Mouse (Mus musculus) forebrain, embryonic 14.5 days (tissue): ENCODE measurements around the gene Olfr1222. TPM values are rescaled to one million over a fixed set of nuclear protein-coding genes. Genes with fewer than 3 reads are reported as not detected.
"Not testable (repeated sequence)": the region's sequence is repeated elsewhere in the genome, so short reads cannot be mapped to it uniquely, and the experiment has no call there.

Experiments used
- ATAC-seq: fragments of 200-750 bp; cut with Nextera tagmentation; 2 replicates; pipeline ENCODE4 v1.8.0; 2017; ENCODE audit warnings: mild to moderate bottlenecking, moderate library complexity
- DNase-seq: peaks from one replicate; pipeline ENCODE4 v3.0.0-alpha.2; 2015; ENCODE audit warnings: low spot score
- H3K27ac ChIP-seq: fragments of 300-500 bp; sonication (generic); 2 replicates; pipeline ENCODE4 v1.5.1; 2014; ENCODE audit warnings: low read depth, mild to moderate bottlenecking, control low read depth, low read length, moderate library complexity
- H3K27me3 ChIP-seq: fragments of 300-500 bp; sonication (generic); replicated peaks from 2 replicates; pipeline ENCODE4 v1.6.1; 2014; ENCODE audit warnings: low read length, control low read depth, mixed read lengths; ENCODE audit not compliant: control insufficient read depth, insufficient read depth
- H3K36me3 ChIP-seq: fragments of 300-500 bp; sonication (generic); 2 replicates; pipeline ENCODE4 v1.6.1; 2014; ENCODE audit warnings: low read length, control low read depth; ENCODE audit not compliant: control insufficient read depth, insufficient read depth
- H3K4me1 ChIP-seq: fragments of 300-500 bp; sonication (generic); 2 replicates; pipeline ENCODE4 v1.6.1; 2014; ENCODE audit warnings: antibody characterized with exemption, low read length, control low read depth; ENCODE audit not compliant: control insufficient read depth, insufficient read depth
- H3K4me2 ChIP-seq: fragments of 300-500 bp; sonication (generic); 2 replicates; pipeline ENCODE4 v1.6.1; 2014; ENCODE audit warnings: mild to moderate bottlenecking, control low read depth, low read length
- H3K4me3 ChIP-seq: fragments of 300-500 bp; sonication (generic); 2 replicates; pipeline ENCODE4 v1.5.1; 2014; ENCODE audit warnings: low read depth, low read length, control low read depth
- H3K9ac ChIP-seq: fragments of 300-500 bp; sonication (generic); 2 replicates; pipeline ENCODE4 v1.6.1; 2014; ENCODE audit warnings: mild to moderate bottlenecking, low read length, control low read depth, moderate library complexity
- H3K9me3 ChIP-seq: fragments of 300-500 bp; sonication (generic); replicated peaks from 2 replicates; pipeline ENCODE4 v1.6.1; 2016; ENCODE audit warnings: low read length, control low read depth, mixed read lengths; ENCODE audit not compliant: control insufficient read depth
- whole genome bisulfite sequencing: fragments of 180-500 bp; shearing (Covaris S2); extraction: QIAGEN DNeasy Blood & Tissue Kit; methylation state at CpG from one replicate; pipeline ENCODE4 v1.1.7; 2014; 5-methylcytosine and 5-hydroxymethylcytosine counted together
- polyA plus RNA-seq: library from polyadenylated mRNA; unstranded; fragments of >200 nt; fragmentation: Nextera tagmentation; extraction: Ambion mirVana; gene quantifications from 2 replicates; pipeline ENCODE4 v1.2.1, GENCODE M21; 2014

Gene Olfr1222
- polyA plus RNA-seq = not detected in 2 replicates

GRCm38 (mm10) chr2:89132954-89133353, at the start of gene Olfr1222:
Gene Olfr1222, minus strand, starts transcription at chr2:89133054.
- ATAC-seq = no peak
- no peak within 1 kb of the TSS for H3K4me3 ChIP-seq

GRCm38 (mm10) chr2:89174569-89174968, 41.7 kb upstream of the Olfr1222 start, which contains the start of gene Olfr1225:
Gene Olfr1225, minus strand, starts transcription at chr2:89174669.
- 86% methylated on average over 1 of the region's 1 CpGs for WGBS
- H3K36me3 ChIP-seq = no peaks in the 10 kb centered on the region
- H3K9ac ChIP-seq = no peak within 1 kb of the TSS
- H3K27me3 ChIP-seq = no peaks in the 10 kb centered on the region
- H3K4me3 ChIP-seq = no peak within 1 kb of the TSS
- no peak within 1 kb of the TSS for H3K27ac ChIP-seq
- ATAC-seq = no peak
- no peaks in the 10 kb centered on the region for H3K4me1 ChIP-seq
- H3K4me2 ChIP-seq = no peak within 1 kb of the TSS
- no peaks in the 10 kb centered on the region for H3K9me3 ChIP-seq
- no peak for DNase-seq

More at GRCm38 (mm10) chr2:89132954-89133353, at the start of gene Olfr1222:
- H3K9ac ChIP-seq = no peak within 1 kb of the TSS
- no peak within 1 kb of the TSS for H3K4me2 ChIP-seq
- no peaks in the 10 kb centered on the region for H3K36me3 ChIP-seq
- H3K4me1 ChIP-seq = no peaks in the 10 kb centered on the region
- H3K27me3 ChIP-seq = no peaks in the 10 kb centered on the region
- 80% methylated on average over 3 of the region's 3 CpGs for WGBS
- no peaks in the 10 kb centered on the region for H3K9me3 ChIP-seq
- DNase-seq = no peak
- no peak within 1 kb of the TSS for H3K27ac ChIP-seq

DNA sequence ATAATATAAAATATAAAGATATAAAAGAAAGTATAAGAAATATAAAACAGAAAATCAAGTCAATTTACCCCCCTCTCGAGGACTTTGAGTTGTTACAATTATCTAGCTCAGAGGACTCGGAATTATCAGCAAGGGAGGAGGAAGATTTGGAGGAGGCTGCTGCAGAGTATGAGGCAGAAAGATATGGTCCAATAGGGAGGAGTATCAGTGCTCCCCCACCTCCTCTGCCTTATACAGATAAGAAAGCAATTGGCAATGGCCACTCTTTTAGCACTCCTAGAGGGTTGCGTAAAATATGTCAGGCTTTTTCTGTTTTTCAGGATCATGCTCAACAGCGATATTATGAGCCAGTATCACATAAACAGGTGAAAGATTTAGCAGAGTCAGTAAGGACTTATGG, 31.9 kb upstream of the Olfr1222 start:
- not testable (repeated sequence) for H3K4me3 ChIP-seq, H3K27ac ChIP-seq, H3K4me2 ChIP-seq, ATAC-seq, H3K9ac ChIP-seq, H3K36me3 ChIP-seq, DNase-seq, H3K27me3 ChIP-seq, H3K4me1 ChIP-seq, H3K9me3 ChIP-seq
- WGBS = 92% methylated on average over 4 of the region's 4 CpGs

DNA sequence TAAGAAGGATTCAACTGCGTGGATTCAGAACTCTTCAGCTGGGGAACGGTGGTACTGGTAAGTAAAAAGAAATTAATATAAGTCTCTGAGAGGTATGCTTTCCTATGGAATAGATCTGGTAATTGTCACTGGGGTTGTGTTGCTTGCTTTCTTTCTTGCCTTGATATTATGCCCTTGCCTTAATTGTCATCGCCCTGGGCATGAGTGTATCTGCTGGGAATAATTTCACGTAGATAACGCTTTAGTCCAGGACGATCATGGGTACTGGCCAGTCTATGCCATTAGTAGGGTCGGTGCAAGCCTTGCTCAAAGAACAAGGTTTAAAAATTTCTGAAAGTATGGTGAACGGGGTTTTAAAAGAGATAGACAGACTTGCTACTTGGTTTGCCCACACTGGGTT, 31.1 kb upstream of the Olfr1222 start, which contains the start of gene Olfr1224-ps1:
TSS of gene Olfr1224-ps1 (minus strand) at position 101 of the 400 bp plus-strand sequence.
- not testable (repeated sequence) for H3K9ac ChIP-seq, H3K4me2 ChIP-seq, ATAC-seq, H3K4me3 ChIP-seq, H3K36me3 ChIP-seq, H3K4me1 ChIP-seq, H3K27me3 ChIP-seq, DNase-seq, H3K27ac ChIP-seq, H3K9me3 ChIP-seq
- 95% methylated on average over 8 of the region's 8 CpGs for WGBS

DNA sequence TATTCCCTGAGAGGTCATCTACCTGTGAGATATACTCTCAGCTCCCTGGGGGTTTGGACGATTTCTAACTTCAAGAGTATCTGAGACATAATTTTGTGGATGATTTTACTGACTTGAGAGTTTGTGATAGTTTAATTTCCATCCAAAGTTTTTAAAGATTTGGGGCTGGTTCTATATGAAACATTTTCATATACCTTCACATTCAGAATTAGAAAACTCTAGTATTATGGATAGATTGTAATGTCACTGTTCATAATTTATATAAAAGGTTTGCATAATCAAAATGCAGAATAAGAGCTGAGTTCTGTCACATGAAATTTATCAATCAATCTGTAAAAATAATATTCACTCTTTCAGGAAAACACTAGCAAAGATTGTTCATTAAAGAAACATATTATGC, 18.6 kb upstream of the Olfr1222 start, which contains the start of gene Olfr1223:
TSS of gene Olfr1223 (minus strand) at position 101 of the 400 bp plus-strand sequence.
- no peak for ATAC-seq
- no peaks in the 10 kb centered on the region for H3K36me3 ChIP-seq
- 78% methylated on average over 1 of the region's 1 CpGs for WGBS

DNA sequence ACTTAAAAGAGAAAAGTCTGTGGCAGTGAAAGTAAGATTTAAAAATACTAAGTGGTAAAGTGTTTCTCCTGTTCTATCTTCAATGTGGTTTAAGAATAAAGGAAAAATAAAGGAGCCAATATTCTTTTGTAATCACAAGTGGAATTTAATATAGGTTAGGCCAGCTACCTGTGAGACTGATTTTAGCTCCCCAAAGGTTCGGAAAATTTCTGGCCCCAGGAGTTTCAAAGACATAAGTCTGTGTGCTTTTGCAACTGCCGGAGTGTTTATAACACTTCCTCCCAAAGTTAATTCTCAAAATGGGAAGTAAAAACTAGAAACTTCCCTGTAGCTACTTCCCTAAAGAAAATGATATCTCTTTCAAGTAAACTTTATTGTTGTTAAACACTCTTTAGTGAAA, 15.7 kb downstream of the Olfr1222 start, which contains the start of gene Olfr1221:
TSS of gene Olfr1221 (minus strand) at position 101 of the 400 bp plus-strand sequence.
- Histone ChIP-seq H3K4me2 (no peak within 1 kb of the TSS), H3K9me3 (no peaks in the 10 kb centered on the region), H3K27me3 (no peaks in the 10 kb centered on the region), H3K9ac (no peak within 1 kb of the TSS), H3K36me3 (no peaks in the 10 kb centered on the region), H3K27ac (no peak within 1 kb of the TSS), H3K4me3 (no peak within 1 kb of the TSS), H3K4me1 (no peaks in the 10 kb centered on the region)
- ATAC-seq (no peak), DNase-seq (no peak)
- 87% methylated on average over 2 of the region's 2 CpGs for WGBS

More for the DNA sequence above, 18.6 kb upstream of the Olfr1222 start, which contains the start of gene Olfr1223:
- DNase-seq = no peak
- no peaks in the 10 kb centered on the region for H3K27me3 ChIP-seq
- no peak within 1 kb of the TSS for H3K4me2 ChIP-seq
- H3K27ac ChIP-seq = no peak within 1 kb of the TSS
- H3K9me3 ChIP-seq = no peaks in the 10 kb centered on the region
- no peaks in the 10 kb centered on the region for H3K4me1 ChIP-seq
- no peak within 1 kb of the TSS for H3K4me3 ChIP-seq
- no peak within 1 kb of the TSS for H3K9ac ChIP-seq

GRCm38 (mm10) chr2:89106735-89107134, 26.1 kb downstream of the Olfr1222 start, which contains the start of gene Olfr1220:
Gene Olfr1220, minus strand, starts transcription at chr2:89106835.
- H3K27ac ChIP-seq = no peak within 1 kb of the TSS
- 80% methylated on average over 3 of the region's 3 CpGs for WGBS
- no peak within 1 kb of the TSS for H3K4me2 ChIP-seq
- no peaks in the 10 kb centered on the region for H3K9me3 ChIP-seq
- H3K9ac ChIP-seq = no peak within 1 kb of the TSS
- no peak within 1 kb of the TSS for H3K4me3 ChIP-seq
- no peaks in the 10 kb centered on the region for H3K27me3 ChIP-seq
- no peak for DNase-seq
- H3K4me1 ChIP-seq = no peaks in the 10 kb centered on the region
- no peaks in the 10 kb centered on the region for H3K36me3 ChIP-seq
- no peak for ATAC-seq

- no peak overlapping the region for H3K27ac ChIP-seq
- H3K4me2 ChIP-seq = no peak overlapping the region
- H3K4me1 ChIP-seq = no peaks in the 10 kb centered on the region
- DNase-seq (no peak), ATAC-seq (no peak)
- H3K36me3 ChIP-seq = no peaks in the 10 kb centered on the region
- H3K4me3 ChIP-seq = no peak overlapping the region
- H3K27me3 ChIP-seq = no peaks in the 10 kb centered on the region
- H3K9me3 ChIP-seq = no peaks in the 10 kb centered on the region
- no peak overlapping the region for H3K9ac ChIP-seq
These were observed 27.2 kb downstream of the Olfr1222 start for GRCm38 (mm10) chr2:89105651-89106050.

DNA sequence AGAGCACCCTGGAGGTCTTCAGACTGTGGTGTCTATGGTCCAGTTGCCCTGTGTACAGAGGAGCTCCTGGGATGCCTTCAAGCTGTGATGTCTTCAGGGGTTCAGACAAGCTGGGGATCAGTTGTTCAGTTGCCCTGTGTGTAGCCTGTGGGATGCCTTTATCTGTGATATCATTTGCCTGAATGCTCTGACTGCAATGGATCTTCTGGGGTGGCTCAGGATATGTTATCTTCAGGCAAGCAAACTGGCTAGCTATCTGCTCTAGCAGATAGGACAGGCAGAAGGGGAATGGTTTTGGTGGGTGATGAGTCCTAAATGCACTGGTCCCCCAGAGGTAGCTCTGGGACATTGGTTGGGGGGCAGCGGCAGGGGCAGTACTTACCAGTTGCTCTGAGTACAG, 39.0 kb downstream of the Olfr1222 start:
- Histone ChIP-seq H3K4me3 (no peak overlapping the region), H3K9me3 (no peaks in the 10 kb centered on the region), H3K27ac (no peak overlapping the region), H3K9ac (no peak overlapping the region), H3K4me1 (no peaks in the 10 kb centered on the region), H3K27me3 (no peaks in the 10 kb centered on the region), H3K4me2 (no peak overlapping the region), H3K36me3 (no peaks in the 10 kb centered on the region)
- WGBS = 100% methylated on average over 1 of the region's 1 CpGs
- no peak for DNase-seq
- ATAC-seq = no peak
